In the genomic region with DNA sequence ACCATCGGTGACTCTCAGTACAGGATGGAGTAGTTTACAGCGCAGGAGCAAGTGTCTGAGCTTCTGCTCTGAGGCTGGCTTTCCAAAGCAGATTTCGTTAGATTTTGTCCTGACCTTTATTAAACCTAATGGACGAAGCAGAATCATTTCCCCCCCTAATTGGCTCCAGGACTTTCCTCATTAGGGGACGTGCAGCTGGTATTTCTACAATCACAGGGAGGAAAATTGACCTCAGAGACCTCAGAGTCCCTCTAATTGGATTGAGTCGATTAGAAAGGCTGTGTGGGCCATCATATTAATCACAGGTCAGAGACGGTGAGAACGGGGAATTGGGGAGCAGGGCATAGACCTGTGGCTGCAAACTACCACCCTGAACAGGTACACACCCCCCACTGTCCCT, we compare ENCODE assay signal across 20 mouse cellular contexts. TPM values are rescaled to one million over a fixed set of nuclear protein-coding genes. Genes with fewer than 3 reads are reported as not detected.
A peak's percentile ranks its signal among the peaks of the same experiment; 100 is the strongest.
DNase-seq lines count a peak whose midpoint lies in the region; ATAC-seq and TF ChIP-seq lines count a peak whose summit lies in the region.
"Had no signal": no experiment of that assay in that cellular context is flagged by ENCODE, and none has a peak within 500 bp of the region (broad histone marks: within the 10 kb centered on the region; RNA-seq: fewer than 3 reads in every experiment).

No protein-coding gene starts in this region.

- TF ChIP-seq CTCF in left cerebral cortex, adult 2 months (IDR thresholded peaks at IDR 0.05): no peak

- H3K9ac ChIP-seq in liver, embryonic 12.5 days: no peak overlapping the region
- H3K9ac ChIP-seq: forebrain, embryonic 13.5 days; hindbrain, embryonic 12.5 days had no signal

- no peak for ATAC-seq in liver, embryonic 12.5 days
- ATAC-seq: forebrain, embryonic 13.5 days; hindbrain, embryonic 16.5 days had no signal

- intact Hi-C loops in left cerebral cortex, adult 2 months (cut with DNase I): no loop called here

- H3K4me2 ChIP-seq in liver, embryonic 12.5 days: no peak overlapping the region
- H3K4me2 ChIP-seq: forebrain, embryonic 13.5 days; hindbrain, embryonic 12.5 days had no signal

- H3K9me3 ChIP-seq in liver, embryonic 12.5 days (replicated peaks): no peaks in the 10 kb centered on the region
- H3K9me3 ChIP-seq: forebrain, embryonic 13.5 days; heart, embryonic 10.5 days; hindbrain, embryonic 12.5 days had no signal

- H3K36me3 ChIP-seq in liver, embryonic 12.5 days: no peaks in the 10 kb centered on the region
- H3K36me3 ChIP-seq: heart, embryonic 10.5 days; hindbrain, embryonic 12.5 days had no signal

- no peak overlapping the region for H3K27ac ChIP-seq in left cerebral cortex, adult 2 months
- no peak overlapping the region for H3K27ac ChIP-seq in liver, embryonic 12.5 days
- H3K27ac ChIP-seq: forebrain, embryonic 13.5 days; heart, embryonic 10.5 days; hindbrain, embryonic 12.5 days had no signal

- no peaks in the 10 kb centered on the region for H3K27me3 ChIP-seq in liver, embryonic 12.5 days (replicated peaks)
- H3K27me3 ChIP-seq: hindbrain, embryonic 12.5 days had no signal

- DNase-seq in Muller cell, postnatal 12 days (ENCODE audit: inconsistent ontology term): peak; percentile 44
- DNase-seq in embryo, embryonic 10.5 days (ENCODE audit: low spot score): peak; percentile 42
- DNase-seq in forelimb bud, embryonic 11.5 days (ENCODE audit: low read depth, low spot score): peak; percentile 43
- peak; percentile 28 for DNase-seq in retina, adult 2 months (ENCODE audit: low read depth, low spot score)
- no peak for DNase-seq in spleen, adult 18-20 months
- no peak for DNase-seq in left cerebral cortex, adult 2 months (ENCODE audit: extremely low spot score in 1 of 2, low spot score in 2 of 2)
- DNase-seq: adrenal gland, adult 2 months; adrenal gland, postnatal 36 days; cerebellum, adult 11 months; cerebellum, adult 8-10 months; cerebellum, postnatal 14 days; gastrocnemius, postnatal 10 days; heart, adult 18-20 months; heart, postnatal 10 days; heart, postnatal 4 days had no signal

- WGBS in liver, embryonic 12.5 days (ENCODE audit: insufficient replicate concordance): 55% methylated on average over 8 of the region's 8 CpGs

- H3K4me1 ChIP-seq in liver, embryonic 12.5 days: 0 out of 2 replicates have a peak, but pooled peaks cover 6% of the 10 kb centered on the region
- H3K4me1 ChIP-seq: hindbrain, embryonic 12.5 days had no signal

- H3K4me3 ChIP-seq in left cerebral cortex, adult 2 months: no peak overlapping the region
- H3K4me3 ChIP-seq in liver, embryonic 12.5 days: no peak overlapping the region
- H3K4me3 ChIP-seq: forebrain, embryonic 13.5 days; heart, embryonic 10.5 days; hindbrain, embryonic 12.5 days had no signal

RNA-seq across cellular contexts. Expression of a gene that starts 44.3 kb away (rescaled TPM):
- 10 to 100 TPM; 25.6 to 27.2 TPM for total RNA-seq in left cerebral cortex, adult 2 months (2021)
- 88.5 and 92.4 TPM in 2 replicates for polyA plus RNA-seq in liver, embryonic 12.5 days (2016; fragmentation: Nextera tagmentation; extraction: Ambion mirVana)

RNA-seq across cellular contexts. Expression of a gene that starts 44.3 kb away (rescaled TPM):
- 10 to 100 TPM; 30.4 to 31.6 TPM for total RNA-seq in left cerebral cortex, adult 2 months (2021)
- 30.2 and 36.3 TPM in 2 replicates for polyA plus RNA-seq in liver, embryonic 12.5 days (2016; fragmentation: Nextera tagmentation; extraction: Ambion mirVana)

Comparison
In these comparisons a context has a peak if more than half of its experiments do, and no peak if none do; other contexts are left out.
1. DNase-seq: peak in Muller cell, postnatal 12 days (single experiment), embryo, embryonic 10.5 days (single experiment), forelimb bud, embryonic 11.5 days (single experiment) and retina, adult 2 months (single experiment); none in spleen, adult 18-20 months (0 of 2) and left cerebral cortex, adult 2 months (0 of 2).